Mouse (Mus musculus) lung, embryonic 15.5 days (tissue): ENCODE measurements at regions not wholly inside any gene's neighbourhood (a gene's known extent, or its start where the extent isn't known, plus 50 kb on each side); places are given as distances from the start of the nearest gene placed in this dataset.

Experiments used
- ATAC-seq: fragments of 200-750 bp; cut with Nextera tagmentation; 2 replicates; pipeline ENCODE4 v1.8.0; 2017; ENCODE audit warnings: moderate number of reproducible peaks, borderline replicate concordance; ENCODE audit not compliant: low FRiP score, low TSS enrichment; ENCODE audit errors: extremely low read depth
- H3K27ac ChIP-seq: fragments of 300-500 bp; sonication (generic); 2 replicates; pipeline ENCODE4 v1.5.1; 2015; ENCODE audit warnings: moderate library complexity, mild to moderate bottlenecking, inconsistent platforms
- H3K27me3 ChIP-seq: fragments of 300-500 bp; sonication (generic); 2 replicates; pipeline ENCODE4 v1.6.1; 2015; ENCODE audit warnings: inconsistent platforms
- H3K36me3 ChIP-seq: fragments of 300-500 bp; sonication (generic); 2 replicates; pipeline ENCODE4 v1.6.1; 2015; ENCODE audit warnings: inconsistent platforms
- H3K4me1 ChIP-seq: fragments of 300-500 bp; sonication (generic); 2 replicates; pipeline ENCODE4 v1.6.1; 2015; ENCODE audit warnings: inconsistent platforms
- H3K4me2 ChIP-seq: fragments of 300-500 bp; sonication (generic); 2 replicates; pipeline ENCODE4 v1.6.1; 2015; ENCODE audit warnings: inconsistent platforms, mild to moderate bottlenecking, moderate library complexity
- H3K4me3 ChIP-seq: fragments of 300-500 bp; sonication (generic); 2 replicates; pipeline ENCODE4 v1.5.1; 2015; ENCODE audit warnings: mild to moderate bottlenecking, inconsistent platforms
- H3K9ac ChIP-seq: fragments of 300-500 bp; sonication (generic); 2 replicates; pipeline ENCODE4 v1.6.1; 2015; ENCODE audit warnings: inconsistent platforms
- H3K9me3 ChIP-seq: fragments of 300-500 bp; sonication (generic); 2 replicates; pipeline ENCODE4 v1.6.1; 2016; ENCODE audit warnings: inconsistent platforms
- WGBS: fragments of 180-500 bp; shearing (Covaris S2); methylation state at CpG from one replicate; pipeline ENCODE4 v1.1.7; 2015; 5-methylcytosine and 5-hydroxymethylcytosine counted together

- H3K36me3 ChIP-seq: no peaks in the 10 kb centered on the region
- no peak overlapping the region for H3K9ac ChIP-seq
- no peaks in the 10 kb centered on the region for H3K9me3 ChIP-seq
- no peak for ATAC-seq
- WGBS: 45% methylated on average over 3 of the region's 3 CpGs
- no peaks in the 10 kb centered on the region for H3K27me3 ChIP-seq
- no peak overlapping the region for H3K4me3 ChIP-seq
- no peak overlapping the region for H3K4me2 ChIP-seq
- H3K27ac ChIP-seq: no peak overlapping the region
- H3K4me1 ChIP-seq: no peaks in the 10 kb centered on the region
These were observed 79.9 kb upstream of the Sox13 start for GRCm38 (mm10) chr1:133504116-133504515.

- Histone ChIP-seq H3K9me3 (no peaks in the 10 kb centered on the region), H3K9ac (no peak overlapping the region), H3K4me3 (no peak overlapping the region), H3K27me3 (no peaks in the 10 kb centered on the region), H3K27ac (no peak overlapping the region), H3K36me3 (no peaks in the 10 kb centered on the region), H3K4me1 (no peaks in the 10 kb centered on the region), H3K4me2 (no peak overlapping the region)
- 92% methylated on average over 2 of the region's 2 CpGs for WGBS
- no peak for ATAC-seq
These were observed 79.2 kb upstream of the Sox13 start for GRCm38 (mm10) chr1:133503336-133503735.

GRCm38 (mm10) chr1:133501016-133501415 is 76.8 kb upstream of the Sox13 start:
- H3K4me2 ChIP-seq: no peak overlapping the region
- no peak overlapping the region for H3K27ac ChIP-seq
- ATAC-seq: no peak
- H3K36me3 ChIP-seq: no peaks in the 10 kb centered on the region
- no peak overlapping the region for H3K9ac ChIP-seq
- H3K9me3 ChIP-seq: no peaks in the 10 kb centered on the region
- no peaks in the 10 kb centered on the region for H3K4me1 ChIP-seq
- H3K4me3 ChIP-seq: no peak overlapping the region
- 73% methylated on average over 13 of the region's 13 CpGs for WGBS
- H3K27me3 ChIP-seq: no peaks in the 10 kb centered on the region

GRCm38 (mm10) chr1:133492986-133493741 is 69.0 kb upstream of the Sox13 start:
- H3K4me3 ChIP-seq: peak overlapping the region; percentile 29
- peak overlapping the region; percentile 81 for H3K4me2 ChIP-seq
- ATAC-seq: peak; percentile 64
- peak overlapping the region; percentile 41 for H3K9ac ChIP-seq
- peaks cover 23% of the 10 kb centered on the region for H3K4me1 ChIP-seq
- H3K27ac ChIP-seq: peak overlapping the region; percentile 83
- H3K9me3 ChIP-seq: no peaks in the 10 kb centered on the region
- 2% methylated on average over 29 of the region's 29 CpGs for WGBS
- H3K27me3 ChIP-seq: no peaks in the 10 kb centered on the region
- H3K36me3 ChIP-seq: no peaks in the 10 kb centered on the region

- Histone ChIP-seq H3K9ac (peak overlapping the region; percentile 41), H3K4me1 (peaks cover 25% of the 10 kb centered on the region), H3K9me3 (no peaks in the 10 kb centered on the region), H3K27ac (peak overlapping the region; percentile 83), H3K4me2 (peak overlapping the region; percentile 81), H3K4me3 (peak overlapping the region; percentile 29), H3K27me3 (no peaks in the 10 kb centered on the region), H3K36me3 (no peaks in the 10 kb centered on the region)
- 4% methylated on average over 11 of the region's 11 CpGs for WGBS
- ATAC-seq: peak; percentile 80
These were observed 68.3 kb upstream of the Sox13 start for GRCm38 (mm10) chr1:133492291-133492985.

- Histone ChIP-seq H3K27me3 (no peaks in the 10 kb centered on the region), H3K27ac (peak overlapping the region; percentile 83), H3K36me3 (no peaks in the 10 kb centered on the region), H3K4me2 (peak overlapping the region; percentile 81), H3K4me3 (no peak overlapping the region), H3K9me3 (no peaks in the 10 kb centered on the region), H3K9ac (peak overlapping the region; percentile 41; the same call in 1 of the 2 replicates), H3K4me1 (peaks cover 31% of the 10 kb centered on the region)
- WGBS: 11% methylated on average over 4 of the region's 4 CpGs
- no peak; the same call in 1 of the 2 replicates for ATAC-seq
These were observed 67.7 kb upstream of the Sox13 start for GRCm38 (mm10) chr1:133491857-133492290.

GRCm38 (mm10) chr1:133487171-133487901 is 63.2 kb upstream of the Sox13 start:
- H3K27me3 ChIP-seq: no peaks in the 10 kb centered on the region
- ATAC-seq: no peak
- H3K27ac ChIP-seq: no peak overlapping the region
- no peaks in the 10 kb centered on the region for H3K36me3 ChIP-seq
- peaks cover 26% of the 10 kb centered on the region for H3K4me1 ChIP-seq
- H3K4me3 ChIP-seq: no peak overlapping the region
- no peak overlapping the region for H3K9ac ChIP-seq
- whole genome bisulfite sequencing: 60% methylated on average over 8 of the region's 8 CpGs
- no peaks in the 10 kb centered on the region for H3K9me3 ChIP-seq
- no peak overlapping the region for H3K4me2 ChIP-seq

- 11% methylated on average over 10 of the region's 10 CpGs for WGBS
- Histone ChIP-seq H3K36me3 (no peaks in the 10 kb centered on the region), H3K4me2 (peak overlapping the region; percentile 16; the same call in 1 of the 2 replicates), H3K27ac (no peak overlapping the region), H3K4me3 (no peak overlapping the region), H3K27me3 (no peaks in the 10 kb centered on the region), H3K4me1 (peaks cover 17% of the 10 kb centered on the region), H3K9ac (no peak overlapping the region), H3K9me3 (no peaks in the 10 kb centered on the region)
- ATAC-seq: no peak
These were observed 62.2 kb upstream of the Sox13 start for GRCm38 (mm10) chr1:133486370-133486769.

GRCm38 (mm10) chr1:133482891-133483290 is 58.7 kb upstream of the Sox13 start:
- Histone ChIP-seq H3K36me3 (no peaks in the 10 kb centered on the region), H3K4me2 (no peak overlapping the region), H3K9ac (no peak overlapping the region), H3K27me3 (no peaks in the 10 kb centered on the region), H3K4me1 (peaks cover 17% of the 10 kb centered on the region), H3K27ac (no peak overlapping the region), H3K4me3 (no peak overlapping the region), H3K9me3 (no peaks in the 10 kb centered on the region)
- no peak for ATAC-seq
- WGBS: 51% methylated on average over 5 of the region's 5 CpGs

GRCm38 (mm10) chr1:133474546-133474945 is 50.4 kb upstream of the Sox13 start:
- WGBS: 57% methylated on average over 2 of the region's 2 CpGs
- ATAC-seq: no peak
- no peak overlapping the region for H3K4me3 ChIP-seq
- no peak overlapping the region for H3K4me2 ChIP-seq
- H3K4me1 ChIP-seq: peaks cover 13% of the 10 kb centered on the region; the same call in 1 of the 2 replicates
- no peaks in the 10 kb centered on the region for H3K9me3 ChIP-seq
- no peak overlapping the region for H3K27ac ChIP-seq
- H3K27me3 ChIP-seq: no peaks in the 10 kb centered on the region
- H3K9ac ChIP-seq: no peak overlapping the region
- no peaks in the 10 kb centered on the region for H3K36me3 ChIP-seq
